Mouse (Mus musculus): ENCODE measurements around the gene Mpc2. TPM values are rescaled to one million over a fixed set of nuclear protein-coding genes. Genes with fewer than 3 reads are reported as not detected.
A peak's percentile ranks its signal among the peaks of the same experiment; 100 is the strongest.

Gene Mpc2
- 38.6 and 55.9 TPM in 2 replicates for polyA plus RNA-seq (2011; ENCODE audit: insufficient read length, low read depth, missing spikeins)

- TF ChIP-seq POLR2A (IDR thresholded peaks at IDR 0.05; ENCODE audit: low read depth, low read length) (peak; percentile 85), CTCF (IDR thresholded peaks at IDR 0.05; ENCODE audit: borderline replicate concordance, insufficient read depth, low read length) (no peak; the same call in 1 of the 2 replicates)
- Histone ChIP-seq H3K4me1 (ENCODE audit: control insufficient read depth, insufficient read depth, low read length) (no peaks in the 10 kb centered on the region), H3K27ac (ENCODE audit: insufficient read depth, low read length) (peak within 1 kb of the TSS; percentile 88), H3K4me3 (ENCODE audit: insufficient read depth, low read length) (peak within 1 kb of the TSS; percentile 80)
These were observed at the start of gene Mpc2, which contains the start of gene Dcaf6 for GRCm38 (mm10) chr1:165460360-165460800. Gene Mpc2, plus strand, starts transcription at chr1:165460637. Gene Dcaf6, minus strand, starts transcription at chr1:165460475.

- Histone ChIP-seq H3K27ac (ENCODE audit: insufficient read depth, low read length) (no peak overlapping the region), H3K4me1 (ENCODE audit: control insufficient read depth, insufficient read depth, low read length) (no peaks in the 10 kb centered on the region), H3K4me3 (ENCODE audit: insufficient read depth, low read length) (no peak overlapping the region)
- TF ChIP-seq POLR2A (IDR thresholded peaks at IDR 0.05; ENCODE audit: low read depth, low read length) (no peak), CTCF (IDR thresholded peaks at IDR 0.05; ENCODE audit: borderline replicate concordance, insufficient read depth, low read length) (no peak)
These were observed 39.0 kb upstream of the Mpc2 start for GRCm38 (mm10) chr1:165421357-165421915.

GRCm38 (mm10) chr1:165426254-165426653 lies 34.2 kb upstream of the Mpc2 start:
- H3K4me3 ChIP-seq (ENCODE audit: insufficient read depth, low read length): no peak overlapping the region
- no peak overlapping the region for H3K27ac ChIP-seq (ENCODE audit: insufficient read depth, low read length)
- TF ChIP-seq CTCF (IDR thresholded peaks at IDR 0.05; ENCODE audit: borderline replicate concordance, insufficient read depth, low read length) (no peak), POLR2A (IDR thresholded peaks at IDR 0.05; ENCODE audit: low read depth, low read length) (no peak)
- no peaks in the 10 kb centered on the region for H3K4me1 ChIP-seq (ENCODE audit: control insufficient read depth, insufficient read depth, low read length)

- Histone ChIP-seq H3K4me1 (ENCODE audit: control insufficient read depth, insufficient read depth, low read length) (peaks cover 6% of the 10 kb centered on the region), H3K4me3 (ENCODE audit: insufficient read depth, low read length) (no peak overlapping the region), H3K27ac (ENCODE audit: insufficient read depth, low read length) (peak overlapping the region; percentile 58)
- TF ChIP-seq CTCF (IDR thresholded peaks at IDR 0.05; ENCODE audit: borderline replicate concordance, insufficient read depth, low read length) (no peak), POLR2A (IDR thresholded peaks at IDR 0.05; ENCODE audit: low read depth, low read length) (no peak)
These were observed 27.6 kb upstream of the Mpc2 start for GRCm38 (mm10) chr1:165432883-165433282.

GRCm38 (mm10) chr1:165438289-165439021 lies 22.0 kb upstream of the Mpc2 start:
- no peak overlapping the region for H3K4me3 ChIP-seq (ENCODE audit: insufficient read depth, low read length)
- TF ChIP-seq CTCF (IDR thresholded peaks at IDR 0.05; ENCODE audit: borderline replicate concordance, insufficient read depth, low read length) (no peak), POLR2A (IDR thresholded peaks at IDR 0.05; ENCODE audit: low read depth, low read length) (no peak)

GRCm38 (mm10) chr1:165440788-165441187 lies 19.6 kb upstream of the Mpc2 start:
- TF ChIP-seq CTCF (IDR thresholded peaks at IDR 0.05; ENCODE audit: borderline replicate concordance, insufficient read depth, low read length): no peak
- no peak for TF ChIP-seq POLR2A (IDR thresholded peaks at IDR 0.05; ENCODE audit: low read depth, low read length)
- H3K27ac ChIP-seq (ENCODE audit: insufficient read depth, low read length): no peak overlapping the region
- H3K4me3 ChIP-seq (ENCODE audit: insufficient read depth, low read length): no peak overlapping the region
- peaks cover 6% of the 10 kb centered on the region for H3K4me1 ChIP-seq (ENCODE audit: control insufficient read depth, insufficient read depth, low read length)

More at GRCm38 (mm10) chr1:165438289-165439021, 22.0 kb upstream of the Mpc2 start:
- H3K4me1 ChIP-seq (ENCODE audit: control insufficient read depth, insufficient read depth, low read length): peaks cover 6% of the 10 kb centered on the region
- H3K27ac ChIP-seq (ENCODE audit: insufficient read depth, low read length): peak overlapping the region; percentile 83

- no peak for TF ChIP-seq CTCF (IDR thresholded peaks at IDR 0.05; ENCODE audit: borderline replicate concordance, insufficient read depth, low read length)
- no peak for TF ChIP-seq POLR2A (IDR thresholded peaks at IDR 0.05; ENCODE audit: low read depth, low read length)
- H3K4me3 ChIP-seq (ENCODE audit: insufficient read depth, low read length): no peak overlapping the region
These were observed 19.2 kb upstream of the Mpc2 start for GRCm38 (mm10) chr1:165441201-165441600.

GRCm38 (mm10) chr1:165441719-165442118 lies 18.7 kb upstream of the Mpc2 start:
- Histone ChIP-seq H3K4me3 (ENCODE audit: insufficient read depth, low read length) (no peak overlapping the region), H3K27ac (ENCODE audit: insufficient read depth, low read length) (no peak overlapping the region), H3K4me1 (ENCODE audit: control insufficient read depth, insufficient read depth, low read length) (peaks cover 6% of the 10 kb centered on the region)
- TF ChIP-seq CTCF (IDR thresholded peaks at IDR 0.05; ENCODE audit: borderline replicate concordance, insufficient read depth, low read length): no peak

More at GRCm38 (mm10) chr1:165441201-165441600, 19.2 kb upstream of the Mpc2 start:
- peaks cover 6% of the 10 kb centered on the region for H3K4me1 ChIP-seq (ENCODE audit: control insufficient read depth, insufficient read depth, low read length)
- no peak overlapping the region for H3K27ac ChIP-seq (ENCODE audit: insufficient read depth, low read length)

GRCm38 (mm10) chr1:165459041-165459502 lies 1.4 kb upstream of the Mpc2 start:
- Histone ChIP-seq H3K27ac (ENCODE audit: insufficient read depth, low read length) (no peak overlapping the region), H3K4me1 (ENCODE audit: control insufficient read depth, insufficient read depth, low read length) (no peaks in the 10 kb centered on the region), H3K4me3 (ENCODE audit: insufficient read depth, low read length) (peak overlapping the region; percentile 77)
- TF ChIP-seq POLR2A (IDR thresholded peaks at IDR 0.05; ENCODE audit: low read depth, low read length): no peak
- no peak for TF ChIP-seq CTCF (IDR thresholded peaks at IDR 0.05; ENCODE audit: borderline replicate concordance, insufficient read depth, low read length)
